Mouse (Mus musculus): ENCODE measurements around the gene Zfp663.

Gene Zfp663

GRCm38 (mm10) chr2:165368496-165368895 lies at the start of gene Zfp663:
TSS of gene Zfp663 (minus strand) at chr2:165368729.
- no peak for DNase-seq (ENCODE audit: low spot score in 2 of 2)

- peak; percentile 54 to 63 for DNase-seq (ENCODE audit: low spot score in 2 of 2)
These were observed 48.8 kb upstream of the Zfp663 start for GRCm38 (mm10) chr2:165417291-165417690.

- no peak for DNase-seq (ENCODE audit: low spot score in 2 of 2)
These were observed 47.3 kb upstream of the Zfp663 start for GRCm38 (mm10) chr2:165415795-165416194.

DNA sequence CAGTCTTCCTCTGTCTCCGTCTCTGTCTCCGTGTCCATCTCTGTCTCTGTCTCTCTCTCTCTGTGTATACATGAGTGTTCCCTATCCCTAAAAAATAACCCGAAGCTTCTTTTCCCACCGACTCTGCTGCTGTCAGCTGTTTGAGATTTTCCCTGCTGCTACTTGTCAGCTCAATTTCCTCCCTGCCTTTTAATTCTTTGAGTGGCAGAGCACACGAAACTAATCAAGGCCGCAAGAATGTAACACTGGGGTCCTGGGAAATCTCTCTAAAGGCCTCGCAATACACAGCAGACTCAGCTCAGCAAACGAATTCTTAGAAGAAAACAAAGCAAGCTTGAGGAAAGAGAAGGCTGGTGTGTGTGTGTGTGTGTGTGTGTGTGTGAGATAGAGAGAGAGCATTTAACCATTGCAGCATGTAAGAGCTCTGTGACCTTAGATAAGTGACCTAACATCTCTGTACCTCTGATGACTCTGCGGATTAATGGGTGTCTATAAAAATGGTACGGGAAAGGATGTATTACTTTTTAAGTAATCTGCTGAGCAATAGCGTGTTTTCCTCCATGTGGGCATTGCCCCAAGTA lies 46.7 kb upstream of the Zfp663 start:
- no peak for DNase-seq (ENCODE audit: low spot score in 2 of 2)

GRCm38 (mm10) chr2:165414321-165414720 lies 45.8 kb upstream of the Zfp663 start:
- DNase-seq (ENCODE audit: low spot score in 2 of 2): no peak

DNA sequence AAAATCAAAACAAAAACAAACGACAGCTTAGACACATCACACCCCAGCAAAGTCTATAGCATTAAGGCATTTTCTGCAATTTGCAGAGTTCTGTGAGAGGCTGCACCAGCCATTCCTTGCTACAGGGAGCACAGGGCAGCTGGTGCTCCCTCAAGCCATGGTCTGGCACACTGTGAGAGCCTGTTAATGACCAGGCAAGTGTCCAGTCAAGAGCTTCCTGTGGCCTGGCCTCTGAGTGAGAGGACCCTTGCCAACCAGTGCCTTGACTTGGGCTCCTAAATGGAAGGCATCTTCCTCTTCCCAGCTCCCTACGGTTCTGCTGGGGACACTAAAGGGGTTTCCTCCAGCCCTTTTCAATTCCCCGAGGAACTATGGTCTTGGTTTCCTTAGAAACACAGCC lies 45.4 kb upstream of the Zfp663 start:
- DNase-seq (ENCODE audit: low spot score in 2 of 2): no peak

DNA sequence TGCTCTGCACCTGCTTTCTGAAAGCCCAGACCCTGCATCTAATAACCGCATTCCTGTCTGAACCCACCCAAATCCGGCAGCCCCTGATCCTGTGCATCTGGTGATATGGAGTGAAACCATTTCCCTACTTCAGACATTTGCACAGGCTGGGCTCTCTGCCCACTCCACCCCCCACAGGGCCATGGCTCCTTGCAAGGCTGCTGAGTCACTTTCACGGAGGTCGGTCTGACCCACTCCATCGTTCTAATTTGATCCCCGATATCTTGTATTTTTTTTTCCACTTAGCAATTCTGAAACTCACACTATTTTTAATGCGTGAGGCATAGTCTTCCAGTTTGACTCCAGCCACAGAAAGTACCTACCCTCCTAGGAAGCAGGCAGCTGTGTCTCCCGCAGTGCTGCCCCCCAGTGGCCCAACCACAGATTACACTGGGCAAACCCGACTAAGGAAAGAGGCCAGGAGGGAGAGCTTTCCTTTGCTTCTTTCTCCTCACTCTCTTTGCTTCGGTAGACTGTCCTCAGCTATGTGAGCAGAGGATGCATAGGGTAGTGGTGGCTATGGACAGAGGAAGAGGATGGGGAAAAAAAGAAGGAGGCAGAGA lies 39.3 kb upstream of the Zfp663 start:
- peak; percentile 65 to 75 for DNase-seq (ENCODE audit: low spot score in 2 of 2)

- DNase-seq (ENCODE audit: low spot score in 2 of 2): peak in 1 of 2 experiments; percentile 43
These were observed 36.8 kb upstream of the Zfp663 start for GRCm38 (mm10) chr2:165405351-165405750.

- DNase-seq (ENCODE audit: low spot score in 2 of 2): no peak
These were observed 36.4 kb upstream of the Zfp663 start for GRCm38 (mm10) chr2:165404951-165405350.

GRCm38 (mm10) chr2:165398164-165398785 lies 29.7 kb upstream of the Zfp663 start:
- DNase-seq (ENCODE audit: low spot score in 2 of 2): no peak

DNA sequence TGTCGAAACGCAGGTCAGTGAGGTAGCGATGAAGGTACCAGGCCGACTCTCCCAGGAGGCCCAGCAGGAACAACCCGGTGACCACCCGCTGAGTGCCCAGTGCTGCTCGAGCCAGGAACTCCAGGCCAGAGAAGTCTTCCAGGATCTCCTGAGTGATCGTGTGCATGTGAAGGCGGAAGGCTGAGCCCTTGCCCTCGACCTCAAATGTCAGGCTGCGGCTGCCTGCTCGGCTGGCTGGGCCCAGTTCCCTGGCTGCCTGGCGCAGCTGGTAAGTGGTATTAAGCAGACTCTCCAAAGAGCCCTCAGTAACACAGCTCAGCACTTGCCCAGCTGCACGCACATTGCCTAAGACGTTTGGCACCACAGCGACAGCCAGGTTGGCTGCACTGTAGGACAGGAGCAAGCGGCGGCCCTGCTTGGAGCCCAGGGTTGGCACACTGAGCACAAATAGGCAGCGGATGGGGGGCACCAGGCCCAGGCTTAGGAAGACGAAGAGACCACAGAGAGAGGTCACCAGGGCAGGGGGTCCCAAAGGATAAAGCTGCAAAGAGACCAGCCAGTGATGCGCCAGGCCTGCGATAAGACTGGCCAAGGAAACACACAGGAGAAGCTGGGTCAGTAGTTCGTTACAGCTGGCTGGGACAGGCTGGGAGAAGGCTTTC lies 29.1 kb upstream of the Zfp663 start:
- no peak for DNase-seq (ENCODE audit: low spot score in 2 of 2)

DNA sequence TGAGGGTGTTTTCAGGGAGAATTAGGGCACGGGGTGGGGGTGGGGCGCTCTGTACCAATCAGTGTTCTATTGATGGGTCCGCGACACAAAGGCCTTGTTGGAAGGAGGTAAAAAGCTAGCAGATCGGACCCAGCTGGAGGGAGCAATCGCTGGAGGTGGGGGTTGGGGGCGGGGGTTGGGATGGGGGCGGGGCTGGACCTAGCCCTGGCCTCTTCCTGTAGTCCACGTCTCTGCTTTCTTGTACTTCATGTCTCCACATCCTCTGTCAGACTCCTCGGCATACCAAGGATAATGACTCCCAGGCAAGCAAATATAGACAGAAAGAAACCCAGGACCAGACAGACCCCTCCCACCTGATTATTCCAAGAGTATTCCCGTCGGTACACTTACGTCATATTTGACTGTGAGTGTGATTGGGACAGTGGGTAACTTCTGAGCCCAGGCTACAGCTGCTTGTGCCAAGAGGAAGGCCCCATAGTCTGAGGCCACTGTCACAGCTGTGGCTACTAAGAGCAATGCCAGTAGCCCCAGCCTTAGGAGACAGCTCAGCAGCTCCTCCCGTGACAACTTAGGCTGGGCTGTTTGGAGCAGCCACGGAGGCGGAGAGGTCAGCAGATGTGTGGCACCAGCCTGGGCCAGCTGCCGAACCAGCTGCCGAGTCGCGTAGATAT lies 28.4 kb upstream of the Zfp663 start:
- no peak for DNase-seq (ENCODE audit: low spot score in 2 of 2)

DNA sequence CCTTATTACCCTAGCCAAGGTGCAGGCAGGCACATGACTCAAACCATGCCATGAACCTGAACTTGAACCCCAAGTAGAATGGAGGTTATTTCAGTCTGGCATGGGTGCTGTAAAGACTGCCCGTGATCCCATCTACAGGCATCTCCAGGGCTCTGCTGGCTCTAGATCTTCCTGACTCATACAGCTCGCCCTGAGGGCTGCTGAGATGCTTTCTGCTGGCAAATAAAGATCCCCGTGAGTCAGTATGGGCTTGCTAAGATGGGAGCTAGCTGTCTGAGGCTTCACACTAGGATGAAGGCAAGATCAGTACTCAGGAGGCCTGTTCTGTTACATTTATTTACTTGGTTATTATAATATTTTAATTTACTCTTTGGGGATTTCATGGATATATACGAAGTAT lies 23.6 kb upstream of the Zfp663 start:
- no peak for DNase-seq (ENCODE audit: low spot score in 2 of 2)

GRCm38 (mm10) chr2:165391561-165391960 lies 23.0 kb upstream of the Zfp663 start:
- peak in 1 of 2 experiments; percentile 49 for DNase-seq (ENCODE audit: low spot score in 2 of 2)

DNA sequence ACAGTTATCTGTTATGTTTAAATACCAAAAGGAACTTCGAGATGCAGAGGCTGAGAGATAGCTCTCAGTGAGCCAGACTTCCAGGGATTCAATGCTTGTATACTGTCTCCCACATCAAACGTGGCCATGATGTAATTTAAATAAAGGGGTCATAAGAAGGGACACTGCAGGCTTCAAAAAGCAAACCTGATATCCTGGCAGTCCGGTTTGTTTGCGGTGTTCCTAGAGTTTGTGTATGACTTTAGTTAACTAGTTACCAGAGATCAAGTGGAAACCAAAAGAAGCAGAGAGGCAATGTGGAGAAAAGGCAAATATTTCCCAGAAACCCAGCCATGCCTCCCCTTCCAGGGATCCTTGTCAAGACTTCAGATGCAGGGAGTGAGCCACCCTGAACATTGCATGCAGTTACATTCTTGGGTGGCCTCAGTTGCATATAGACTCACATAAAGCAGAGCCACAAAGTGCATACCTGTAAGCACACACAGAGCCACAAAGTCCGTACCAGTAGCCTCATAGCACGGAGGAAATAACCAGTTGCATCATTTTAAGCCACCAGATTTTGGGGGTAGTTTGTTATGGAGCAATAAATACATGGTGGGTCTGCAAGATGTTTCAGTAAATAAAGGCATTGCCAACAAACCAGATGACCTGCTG lies 20.9 kb upstream of the Zfp663 start:
- no peak for DNase-seq (ENCODE audit: low spot score in 2 of 2)

DNA sequence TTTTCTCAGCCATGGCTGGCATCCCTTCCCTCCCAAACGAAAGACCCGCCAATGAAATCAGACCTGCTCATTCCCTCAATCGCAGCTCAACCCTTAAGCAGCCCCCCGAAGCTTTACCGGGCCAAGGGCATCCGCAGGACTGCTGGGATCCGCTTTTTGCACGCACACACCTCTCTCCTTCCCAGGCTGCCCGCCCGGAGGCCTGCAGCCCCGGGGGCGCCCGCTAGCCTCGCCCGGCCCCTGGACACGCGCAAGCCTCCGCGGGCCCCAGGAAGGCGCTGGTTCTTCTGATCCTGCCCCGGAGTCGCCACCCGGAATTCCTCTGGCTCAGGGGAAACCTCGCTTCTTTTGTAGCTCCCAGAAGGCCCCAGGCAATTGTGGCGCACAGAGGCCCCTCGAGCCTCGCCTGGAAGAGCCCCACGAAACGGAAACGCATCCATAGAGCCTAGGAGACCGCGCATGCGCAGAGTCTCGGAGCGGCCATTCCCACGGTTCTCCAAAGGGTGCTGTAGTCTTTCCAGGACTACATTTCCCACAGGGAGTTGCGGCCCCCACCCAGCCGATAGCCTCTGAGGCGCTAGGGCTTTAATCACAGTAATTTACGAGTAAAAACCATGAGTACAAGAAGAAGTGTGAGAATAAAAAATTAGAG lies 19.4 kb upstream of the Zfp663 start, which contains the start of gene Zfp334:
TSS of gene Zfp334 (minus strand) at position 416 of the 652 bp plus-strand sequence.
- peak; percentile 93 for DNase-seq (ENCODE audit: low spot score in 2 of 2)

GRCm38 (mm10) chr2:165387370-165387769 lies 18.8 kb upstream of the Zfp663 start:
- DNase-seq (ENCODE audit: low spot score in 2 of 2): no peak

- no peak for DNase-seq (ENCODE audit: low spot score in 2 of 2)
These were observed 11.5 kb upstream of the Zfp663 start for GRCm38 (mm10) chr2:165380050-165380449.

- no peak for DNase-seq (ENCODE audit: low spot score in 2 of 2)
These were observed 7.5 kb upstream of the Zfp663 start for GRCm38 (mm10) chr2:165376001-165376400.

DNA sequence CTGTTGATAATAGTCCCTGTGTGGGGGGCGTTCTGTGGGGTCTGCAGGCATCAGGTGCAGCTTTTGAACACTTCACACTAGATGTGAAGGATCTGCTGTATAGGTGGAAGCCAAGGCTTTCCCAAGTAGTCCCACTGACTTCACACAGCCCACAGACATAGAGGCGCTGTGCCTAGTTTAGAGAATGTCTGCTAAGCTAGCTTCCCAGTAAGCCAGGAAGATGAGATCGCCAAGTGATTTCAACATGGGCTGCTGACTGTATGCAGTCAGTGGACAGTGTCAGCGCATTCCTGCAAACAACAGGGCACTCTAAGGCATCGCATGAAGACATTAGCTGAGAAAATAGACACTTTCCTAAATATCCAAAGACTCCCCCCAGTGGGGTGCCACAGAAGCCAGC lies 6.9 kb upstream of the Zfp663 start:
- no peak for DNase-seq (ENCODE audit: low spot score in 2 of 2)

DNA sequence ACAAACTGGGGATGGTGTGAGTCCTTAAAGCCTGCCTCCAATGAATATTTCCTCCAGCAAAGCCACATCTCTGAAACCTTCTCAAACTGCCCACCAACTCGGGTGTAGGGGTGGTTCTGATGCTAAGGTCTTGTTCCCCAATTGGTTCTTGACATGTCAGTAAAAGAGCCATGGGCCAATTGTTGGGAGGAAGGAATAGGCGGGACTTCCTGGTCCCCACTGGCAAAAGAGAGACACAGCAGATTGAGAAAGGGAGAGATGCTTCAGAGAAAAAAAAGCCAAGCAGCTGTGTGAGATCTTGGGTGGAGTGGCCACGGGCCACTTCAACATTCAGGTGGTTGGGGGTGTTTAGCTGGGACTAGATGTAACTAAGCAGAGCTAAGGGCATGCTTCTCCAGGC lies 2.5 kb upstream of the Zfp663 start:
- no peak for DNase-seq (ENCODE audit: low spot score in 2 of 2)

Data from frontal cortex, postnatal 25 days (tissue).